Mouse (Mus musculus) layer of hippocampus, adult 9-10 months (tissue): ENCODE measurements around the gene Astl.

Experiments
- DNase-seq: peaks from one replicate; pipeline ENCODE4 v3.0.0; 2022; ENCODE audit warnings: low spot score

Gene Astl

DNA sequence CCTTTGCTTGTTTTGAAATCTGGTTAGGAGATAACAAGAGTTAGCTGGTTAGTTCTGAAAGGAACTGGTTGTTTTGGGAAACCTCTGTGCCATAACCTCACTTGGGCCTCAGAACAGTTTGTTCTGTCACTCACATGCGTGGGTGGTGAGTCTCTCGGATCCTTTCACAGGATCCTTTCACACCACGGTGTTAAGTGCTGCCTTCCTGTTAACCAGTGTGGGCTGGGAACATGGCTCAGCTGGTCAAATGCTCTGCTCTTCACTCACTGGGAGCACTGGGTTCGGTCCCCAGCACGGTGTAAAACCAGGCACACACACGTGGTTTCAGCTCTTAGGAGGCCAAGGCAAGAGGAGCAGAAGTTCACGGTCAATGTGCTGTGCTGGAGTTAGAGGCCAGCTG lies 14.0 kb upstream of the Astl start:
- no peak for DNase-seq

GRCm38 (mm10) chr2:127328090-127328851 lies 10.2 kb upstream of the Astl start:
- no peak for DNase-seq

GRCm38 (mm10) chr2:127332807-127333570 lies 5.5 kb upstream of the Astl start:
- no peak for DNase-seq

DNA sequence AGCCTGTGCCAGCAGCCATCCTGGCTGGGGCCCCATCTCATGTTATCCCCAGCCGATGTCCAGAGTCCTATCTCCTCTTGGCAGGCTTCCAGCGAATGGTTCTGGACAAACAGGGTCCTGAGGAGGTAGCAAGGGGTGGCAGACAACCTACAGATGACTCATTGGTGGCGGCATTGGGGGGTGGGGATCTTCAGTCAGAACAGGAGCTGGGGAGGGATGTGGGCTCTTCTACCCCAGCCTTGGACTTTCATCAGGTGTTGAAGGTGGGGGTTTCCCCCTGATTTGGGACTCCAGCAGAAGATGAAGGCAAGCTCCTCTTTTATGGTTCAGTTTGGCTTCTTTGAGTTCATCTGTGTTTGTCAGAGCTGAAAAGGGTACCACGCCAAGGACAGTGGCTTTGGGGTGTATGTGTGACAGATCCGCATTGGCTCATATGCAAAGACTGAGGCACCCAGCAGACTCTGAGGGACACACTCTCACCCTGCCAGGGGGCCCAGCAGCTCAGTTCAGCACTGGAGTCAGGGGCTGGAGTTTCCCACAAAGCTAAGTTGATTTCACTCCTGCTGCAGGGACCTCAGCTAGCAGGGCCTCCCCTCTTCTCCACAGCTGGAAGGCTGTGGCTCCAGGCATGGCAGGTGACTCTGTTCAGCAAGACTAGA lies 4.4 kb upstream of the Astl start:
- no peak for DNase-seq

- DNase-seq: no peak
These were observed 3.3 kb upstream of the Astl start for GRCm38 (mm10) chr2:127335078-127335541.

DNA sequence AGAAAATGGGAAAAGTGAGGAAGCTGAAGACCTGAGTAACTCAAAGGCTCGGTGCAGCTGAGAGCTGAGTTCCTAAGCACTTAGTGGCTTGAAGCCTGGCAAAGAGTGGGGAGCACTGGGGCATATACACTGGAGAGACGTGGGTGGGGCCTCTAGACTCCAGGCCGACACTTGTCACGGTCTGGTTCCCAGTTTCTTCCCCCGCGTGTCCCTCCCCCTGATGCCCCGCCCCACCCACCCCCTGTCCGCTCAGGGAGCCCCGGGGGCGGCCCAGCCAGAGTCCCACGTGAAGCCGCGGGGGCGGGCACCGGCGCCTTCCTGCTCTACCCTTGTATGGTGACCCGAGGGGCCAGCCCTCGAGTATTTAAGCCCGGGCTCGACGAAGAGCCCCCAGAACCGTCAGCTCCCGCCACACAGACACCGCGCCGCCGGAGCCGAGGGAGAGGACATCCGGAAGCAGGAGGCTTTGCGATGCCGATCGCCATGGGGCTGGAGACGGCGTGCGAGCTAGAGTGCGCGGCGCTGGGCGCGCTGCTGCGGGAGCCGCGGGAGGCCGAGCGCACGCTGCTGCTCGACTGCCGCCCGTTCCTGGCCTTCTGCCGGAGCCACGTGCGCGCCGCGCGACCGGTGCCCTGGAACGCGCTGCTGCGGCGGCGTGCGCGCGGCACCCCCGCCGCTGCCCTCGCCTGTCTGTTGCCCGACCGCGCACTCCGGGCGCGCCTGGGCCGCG lies 2.5 kb upstream of the Astl start, which contains the start of gene Dusp2:
TSS of gene Dusp2 (plus strand) at position 393 of the 730 bp plus-strand sequence.
- DNase-seq: peak; percentile 8

GRCm38 (mm10) chr2:127336497-127336832 lies 2.0 kb upstream of the Astl start:
- DNase-seq: no peak

GRCm38 (mm10) chr2:127336885-127337284 lies 1.6 kb upstream of the Astl start:
- DNase-seq: no peak

- DNase-seq: no peak
These were observed 908 bp upstream of the Astl start for GRCm38 (mm10) chr2:127337531-127337930.

DNA sequence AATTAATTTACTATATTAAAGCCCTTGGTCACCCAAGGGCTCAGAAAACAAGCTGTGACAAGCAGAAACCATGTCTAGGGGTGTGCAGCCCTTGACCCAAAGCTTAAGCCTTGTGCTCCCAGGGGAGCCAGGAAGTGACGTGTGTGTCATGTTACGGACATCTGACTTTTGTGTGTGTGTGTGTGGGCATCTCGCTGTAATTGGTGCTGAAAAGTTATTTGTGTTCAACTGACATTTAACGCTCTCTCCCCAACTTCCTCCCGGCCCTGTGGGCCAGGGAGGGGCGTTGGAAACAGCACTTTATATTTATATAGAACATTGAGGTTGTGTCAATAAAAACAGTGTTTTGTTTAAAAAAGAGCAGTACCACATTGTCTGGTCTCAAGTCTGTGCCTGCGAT lies 427 bp upstream of the Astl start:
- DNase-seq: no peak

DNA sequence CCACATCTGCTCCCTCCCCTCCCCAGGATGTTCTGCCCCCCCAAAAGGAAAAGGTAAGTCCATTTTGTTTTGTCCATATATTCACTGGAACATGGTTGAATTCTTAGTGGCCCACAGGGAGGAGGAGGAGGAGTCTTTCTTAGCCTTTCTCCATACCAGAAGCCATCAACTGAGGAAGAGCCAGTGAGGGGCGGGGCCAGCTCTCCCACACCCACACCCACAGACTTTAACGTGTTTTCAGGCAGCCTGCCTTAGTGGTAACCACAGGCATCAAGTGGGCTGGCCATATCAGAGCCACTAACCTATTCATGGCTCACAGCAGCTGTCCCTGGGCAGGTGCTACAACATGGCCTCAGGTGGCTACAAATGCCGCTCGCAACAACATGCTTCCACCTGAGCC lies 394 bp downstream of the Astl start:
- DNase-seq: no peak

DNA sequence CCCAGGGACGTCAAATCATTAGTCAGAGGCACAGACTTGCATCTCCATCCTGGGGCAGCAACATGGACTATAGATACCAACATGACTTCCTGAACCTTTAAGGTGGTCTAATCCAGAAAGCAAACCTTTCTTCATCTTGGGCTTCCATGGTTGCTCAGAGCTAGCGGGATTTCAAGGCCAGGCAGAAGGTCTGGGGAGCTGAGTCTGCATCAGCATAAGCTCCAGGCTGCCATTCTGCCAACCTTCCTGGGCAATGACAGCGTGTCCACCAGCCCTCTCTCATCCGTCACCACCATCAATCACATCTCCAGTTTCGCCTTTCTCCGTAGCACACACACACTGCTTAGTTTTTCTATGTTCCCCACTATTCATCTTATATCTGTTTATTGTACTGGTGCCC lies 823 bp downstream of the Astl start:
- DNase-seq: no peak

GRCm38 (mm10) chr2:127341159-127341558 lies 2.7 kb downstream of the Astl start:
- peak; percentile 38 for DNase-seq

DNA sequence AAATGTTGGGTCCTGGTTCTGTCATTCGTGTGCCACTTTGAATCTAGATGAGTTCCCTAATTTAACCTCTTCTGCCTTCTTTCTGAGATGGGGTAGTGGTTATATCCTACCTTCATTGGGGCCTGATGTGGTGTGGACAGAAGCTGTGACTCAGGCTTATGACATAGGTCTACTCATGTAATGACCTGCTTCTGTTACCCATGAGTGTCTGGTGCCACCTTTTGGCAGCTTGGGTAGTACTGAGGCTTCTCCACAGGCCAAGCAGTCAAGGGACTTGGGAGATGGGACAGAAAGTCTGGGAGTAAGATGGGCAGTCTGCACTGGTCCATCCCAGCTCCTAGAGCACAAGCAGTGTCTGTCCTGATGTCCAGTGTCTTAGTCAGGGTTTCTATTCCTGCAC lies 7.9 kb downstream of the Astl start:
- DNase-seq: no peak

- no peak for DNase-seq
These were observed 8.9 kb downstream of the Astl start for GRCm38 (mm10) chr2:127347147-127347985.

GRCm38 (mm10) chr2:127353881-127354280 lies 15.4 kb downstream of the Astl start:
- no peak for DNase-seq

DNA sequence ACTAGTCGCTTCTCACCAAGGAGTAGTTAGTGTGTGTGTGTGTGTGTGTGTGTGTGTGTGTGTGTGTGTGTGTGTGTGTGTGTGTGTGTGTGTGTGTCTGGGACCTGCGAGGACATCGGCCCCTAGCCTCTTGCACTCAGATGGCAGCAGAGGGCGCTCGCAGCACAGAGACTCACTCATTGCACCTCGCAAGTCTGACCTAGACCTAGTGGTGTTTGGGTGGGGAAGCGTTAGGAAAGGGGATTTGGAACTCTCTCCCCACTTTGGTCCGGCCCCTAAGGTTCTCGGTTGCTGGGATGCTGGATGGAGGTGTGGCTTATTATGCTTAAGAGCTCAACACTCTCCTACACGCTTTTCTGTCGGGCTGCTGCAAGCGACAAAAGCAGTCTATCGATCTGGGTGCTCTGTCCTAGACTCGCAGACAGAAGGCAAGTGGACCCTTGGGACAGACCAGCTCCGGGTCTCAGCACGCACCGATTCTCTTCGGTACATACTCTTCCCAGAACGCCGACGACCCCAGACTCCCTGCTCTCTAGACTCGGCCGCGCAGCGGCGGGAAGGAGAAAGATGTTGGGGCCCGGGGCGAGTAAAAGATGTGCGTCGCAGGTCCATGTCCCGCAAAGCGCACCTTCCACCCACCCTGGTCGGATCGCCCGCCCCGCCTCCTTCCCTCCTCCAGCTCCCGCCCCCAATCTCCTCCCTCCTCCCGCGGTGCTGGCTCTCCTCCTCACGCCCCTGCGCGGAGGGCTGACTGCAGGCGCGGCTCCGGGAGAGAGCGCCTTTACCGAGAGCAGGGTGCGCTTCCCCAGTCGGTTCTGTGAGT lies 24.2 kb downstream of the Astl start, which contains the start of gene Adra2b:
TSS of gene Adra2b (plus strand) at position 750 of the 823 bp plus-strand sequence.
- DNase-seq: peak; percentile 53

DNA sequence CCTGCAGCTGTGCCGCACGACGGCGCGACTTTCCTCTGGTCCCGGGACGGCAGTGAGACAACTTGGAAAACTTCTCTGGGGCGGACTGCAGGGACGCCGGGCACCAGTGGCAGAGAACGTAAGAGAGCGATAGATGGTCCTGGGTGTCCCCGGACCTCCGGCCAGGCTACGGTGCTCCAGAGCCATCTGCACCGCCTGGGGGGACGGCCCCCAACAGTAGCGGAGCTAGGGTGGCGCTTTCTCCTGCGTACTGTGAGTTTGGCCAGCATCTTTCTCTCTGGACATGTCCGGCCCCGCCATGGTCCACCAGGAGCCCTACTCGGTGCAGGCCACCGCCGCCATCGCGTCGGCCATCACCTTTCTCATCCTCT lies 24.8 kb downstream of the Astl start:
- no peak for DNase-seq

DNA sequence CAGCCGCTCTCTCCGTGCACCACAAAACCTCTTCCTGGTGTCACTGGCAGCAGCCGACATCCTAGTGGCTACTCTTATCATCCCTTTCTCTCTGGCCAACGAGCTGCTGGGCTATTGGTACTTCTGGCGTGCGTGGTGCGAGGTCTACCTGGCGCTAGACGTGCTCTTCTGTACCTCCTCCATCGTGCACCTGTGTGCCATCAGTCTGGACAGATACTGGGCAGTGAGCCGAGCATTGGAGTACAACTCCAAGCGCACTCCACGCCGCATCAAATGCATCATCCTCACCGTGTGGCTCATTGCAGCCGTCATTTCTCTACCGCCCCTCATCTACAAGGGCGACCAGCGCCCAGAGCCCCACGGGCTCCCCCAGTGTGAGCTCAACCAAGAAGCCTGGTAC lies 25.3 kb downstream of the Astl start:
- DNase-seq: no peak

GRCm38 (mm10) chr2:127364452-127364851 lies 26.0 kb downstream of the Astl start:
- DNase-seq: no peak
